Mouse (Mus musculus) right cerebral cortex, postnatal 14 days (tissue): ENCODE results near the gene Dupd1.
"Not testable (repeated sequence)": the region's sequence is repeated elsewhere in the genome, so short reads cannot be mapped to it uniquely, and the experiment has no call there.

Source experiments
- DNase-seq: peaks from one replicate; pipeline ENCODE4 v3.0.0; 2022

The Dupd1 gene

GRCm38 (mm10) chr14:21670422-21671006 is 43.9 kb downstream of the Dupd1 start:
- not testable (repeated sequence) for DNase-seq

DNA sequence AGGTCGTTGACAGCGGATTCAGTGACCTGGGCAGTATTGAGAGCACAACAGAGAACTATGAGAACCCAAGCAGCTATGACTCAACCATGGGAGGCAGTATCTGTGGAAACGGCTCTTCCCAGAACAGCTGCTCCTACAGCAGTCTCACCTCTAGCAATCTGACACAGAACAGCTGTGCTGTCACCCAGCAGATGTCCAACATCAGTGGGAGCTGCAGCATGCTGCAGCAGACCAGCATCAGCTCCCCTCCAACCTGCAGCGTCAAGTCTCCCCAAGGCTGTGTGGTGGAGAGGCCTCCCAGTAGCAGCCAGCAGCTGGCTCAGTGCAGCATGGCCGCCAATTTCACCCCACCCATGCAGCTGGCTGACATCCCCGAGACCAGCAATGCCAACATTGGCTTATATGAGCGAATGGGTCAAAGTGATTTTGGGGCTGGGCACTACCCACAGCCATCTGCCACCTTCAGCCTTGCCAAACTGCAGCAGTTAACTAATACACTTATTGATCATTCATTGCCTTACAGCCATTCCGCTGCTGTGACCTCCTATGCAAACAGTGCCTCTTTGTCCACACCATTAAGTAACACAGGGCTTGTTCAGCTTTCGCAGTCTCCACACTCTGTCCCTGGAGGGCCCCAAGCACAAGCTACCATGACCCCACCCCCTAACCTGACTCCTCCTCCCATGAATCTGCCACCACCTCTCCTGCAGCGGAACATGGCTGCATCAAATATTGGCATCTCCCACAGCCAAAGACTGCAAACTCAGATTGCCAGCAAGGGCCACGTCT is 44.5 kb downstream of the Dupd1 start:
- no peak for DNase-seq

DNA sequence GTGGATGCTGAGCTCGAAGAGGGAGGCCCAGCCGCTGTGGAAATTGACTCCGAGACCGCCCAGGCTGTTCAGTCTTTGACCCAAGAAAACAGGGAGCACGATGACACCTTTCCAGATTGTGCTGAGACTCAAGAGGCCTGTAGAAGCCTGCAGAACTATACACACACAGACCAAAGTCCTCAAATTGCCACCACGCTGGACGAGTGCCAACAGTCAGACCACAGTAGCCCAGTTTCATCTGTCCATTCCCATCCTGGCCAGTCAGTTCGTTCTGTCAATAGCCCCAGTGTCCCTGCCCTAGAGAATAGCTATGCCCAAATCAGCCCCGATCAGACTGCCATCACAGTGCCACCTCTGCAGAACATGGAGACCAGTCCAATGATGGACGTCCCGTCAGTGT is 45.2 kb downstream of the Dupd1 start:
- DNase-seq = peak; percentile 43

DNA sequence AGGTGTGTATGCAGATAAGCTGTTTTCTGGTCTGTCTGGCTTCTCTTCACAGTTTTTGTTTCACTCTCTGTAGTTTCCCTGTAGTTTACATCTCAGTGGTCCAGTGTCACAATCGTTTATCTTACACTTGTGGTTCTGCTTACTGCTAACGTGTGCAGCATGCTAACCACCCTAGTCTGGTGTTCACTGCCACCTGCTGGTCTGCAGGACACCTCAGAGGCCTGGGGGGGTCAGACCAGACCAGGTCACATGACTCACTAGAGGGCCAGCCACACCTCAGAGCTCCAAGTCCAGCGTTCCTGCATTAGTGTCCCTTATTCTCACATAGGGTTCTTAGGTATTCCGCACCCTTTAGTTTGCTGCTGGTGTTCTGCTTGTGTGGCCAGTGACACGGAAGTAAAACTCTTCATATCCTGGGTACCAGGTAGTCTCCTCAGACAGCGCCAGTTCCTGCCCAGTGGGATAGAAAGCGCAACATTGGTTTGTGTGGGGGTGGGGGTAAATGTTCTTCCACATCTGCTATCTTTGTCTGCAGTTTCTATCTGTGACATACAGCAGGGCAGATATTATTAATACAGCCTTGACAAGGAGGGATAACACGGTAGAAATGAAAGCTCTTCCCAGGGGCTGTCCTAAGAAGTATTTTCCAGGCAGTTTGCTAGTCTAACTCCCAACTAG is 51.8 kb downstream of the Dupd1 start:
- no peak for DNase-seq

DNA sequence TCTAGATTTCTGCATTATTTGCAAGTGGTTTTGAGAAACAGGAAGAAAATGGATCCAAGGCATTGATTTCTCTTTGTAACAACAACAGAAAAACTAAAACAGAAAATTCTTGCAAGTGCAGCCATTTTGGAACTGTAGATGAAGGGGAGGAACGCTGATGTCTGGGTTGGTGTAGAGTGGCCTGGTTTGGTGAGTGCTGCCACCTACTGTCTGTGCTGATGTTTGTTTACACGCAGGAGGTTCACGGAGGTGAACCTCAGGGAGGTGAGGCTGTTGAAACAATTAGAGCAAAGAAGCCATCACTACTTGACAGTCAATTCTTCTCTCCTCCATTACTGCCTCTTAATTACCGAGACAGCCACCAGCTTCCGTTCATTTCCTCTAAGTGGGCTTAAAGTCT is 54.7 kb downstream of the Dupd1 start:
- peak; percentile 64 for DNase-seq

DNA sequence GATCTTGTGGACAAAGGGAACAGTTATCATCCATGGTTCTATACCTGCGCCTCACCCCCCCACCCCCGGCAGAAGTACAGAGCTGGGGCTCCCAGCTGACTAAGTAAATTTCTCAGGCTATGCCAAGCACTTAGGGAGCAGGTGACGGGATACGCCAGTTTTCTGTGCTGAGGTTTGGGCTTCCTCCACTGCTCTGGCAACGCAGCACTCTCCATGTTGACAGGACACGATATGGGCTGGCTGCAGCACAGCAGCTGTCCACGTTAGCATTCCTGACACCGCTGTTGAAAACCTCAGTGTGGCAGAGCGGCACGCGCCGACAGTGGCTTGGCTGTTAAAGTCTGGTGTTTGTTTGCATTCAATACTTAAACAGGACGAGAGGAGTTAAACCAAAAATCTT is 55.2 kb downstream of the Dupd1 start:
- DNase-seq = no peak

DNA sequence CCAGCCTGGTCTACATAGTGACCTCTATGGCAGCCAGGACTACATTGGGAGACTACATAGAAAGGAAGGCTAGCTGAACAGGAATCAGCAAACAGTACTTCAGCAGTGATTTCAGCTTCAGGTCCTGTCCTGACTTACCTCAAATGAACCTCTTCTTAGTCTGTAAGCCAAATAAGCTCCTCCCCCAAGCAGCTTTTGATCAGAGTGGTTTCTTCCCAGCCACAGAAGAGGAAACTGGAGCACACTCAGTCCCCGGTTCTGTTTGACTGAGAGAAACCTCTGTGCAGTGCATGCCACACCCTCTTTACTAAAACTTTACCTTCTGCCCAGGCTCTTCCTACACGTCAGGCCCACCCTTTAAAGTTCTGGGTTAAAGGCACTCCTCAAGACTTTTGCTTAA is 60.6 kb downstream of the Dupd1 start:
- DNase-seq = no peak

DNA sequence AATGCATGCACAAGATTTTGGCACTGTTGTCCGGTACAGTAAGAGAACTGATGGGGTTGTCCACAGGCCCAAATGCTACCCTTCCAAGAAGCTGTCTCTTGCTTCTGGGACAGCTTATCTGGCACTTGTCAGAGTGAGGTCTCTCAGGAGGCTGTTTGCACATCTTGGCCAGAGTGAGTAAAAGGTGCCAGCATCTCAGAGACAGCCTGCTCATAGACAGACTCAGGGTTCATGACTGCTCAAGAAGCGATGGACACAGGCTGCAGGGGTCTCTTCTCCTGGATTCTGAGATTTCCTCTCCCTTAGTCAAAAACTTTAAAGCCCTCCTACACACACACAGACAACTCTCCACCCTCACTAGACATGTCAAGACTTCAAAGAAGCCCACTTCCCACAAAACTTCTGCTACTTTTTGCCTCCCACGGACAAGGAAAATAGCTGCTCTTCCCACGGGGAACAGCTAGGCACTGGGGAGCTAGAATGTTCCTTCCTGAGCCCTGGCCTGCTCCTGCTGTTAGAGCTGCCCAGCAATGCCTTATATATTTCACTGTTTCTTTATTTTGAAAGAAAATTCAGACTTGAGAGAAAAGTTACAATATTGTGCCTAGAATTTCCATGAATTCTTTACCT is 73.5 kb downstream of the Dupd1 start:
- DNase-seq = no peak

- no peak for DNase-seq
These were observed 77.8 kb downstream of the Dupd1 start for GRCm38 (mm10) chr14:21636548-21636947.

GRCm38 (mm10) chr14:21631665-21632200 is 82.6 kb downstream of the Dupd1 start:
- no peak for DNase-seq
